Mouse (Mus musculus): ENCODE results near the gene Gpc6. TPM values are rescaled to one million over a fixed set of nuclear protein-coding genes. Genes with fewer than 3 reads are reported as not detected.

Gene Gpc6
- total and polyA plus RNA-seq, 3 experiments, result not detected

GRCm38 (mm10) chr14:117951686-117952085 is 1026.6 kb downstream of the Gpc6 start:
- DNase-seq (ENCODE audit: extremely low read depth), result peak; percentile 41
- TF ChIP-seq CTCF (conservative IDR thresholded peaks at IDR 0.05 in 1 of 2, IDR thresholded peaks at IDR 0.05 in 1 of 2; ENCODE audit: low read depth in 2 of 2, low read length in 2 of 2), result peak in 1 of 2 experiments; percentile 61; a peak in 2 of 4 replicates
- no peak for TF ChIP-seq ZC3H11A (IDR thresholded peaks at IDR 0.05; ENCODE audit: low read depth, low read length)
- TF ChIP-seq JUN (IDR thresholded peaks at IDR 0.05; ENCODE audit: insufficient read depth, low read depth, low read length), result no peak
- peak; percentile 22 for TF ChIP-seq RAD21 (IDR thresholded peaks at IDR 0.05; ENCODE audit: low read depth, low read length)
- TF ChIP-seq SMC3 (IDR thresholded peaks at IDR 0.05; ENCODE audit: low read depth, low read length), result peak; percentile 33; the same call in 1 of the 2 replicates
- Histone ChIP-seq H3K36me3 (replicated peaks in 1 of 2; ENCODE audit: control insufficient read depth in 1 of 2, insufficient read depth in 1 of 2, low read length in 1 of 2) (no peaks in the 10 kb centered on the region), H3K27me3 (replicated peaks) (no peaks in the 10 kb centered on the region), H3K4me1 (ENCODE audit: control insufficient read depth in 1 of 2, insufficient read depth in 2 of 2) (peaks cover 0 to 4% of the 10 kb centered on the region in 2 experiments; a peak in 2 of 4 replicates), H3K27ac (ENCODE audit: insufficient read depth, low read depth) (no peak overlapping the region), H3K79me2 (replicated peaks; ENCODE audit: control insufficient read depth, extremely low read depth, insufficient read depth, poor library complexity, severe bottlenecking) (no peaks in the 10 kb centered on the region), H3K9ac (ENCODE audit: insufficient read depth, low read depth) (no peak overlapping the region), H3K4me2 (ENCODE audit: insufficient read depth, low read depth, poor library complexity, severe bottlenecking) (peak overlapping the region; percentile 22; the same call in 1 of the 2 replicates), H3K9me3 (replicated peaks; ENCODE audit: low read length) (peaks cover 3% of the 10 kb centered on the region), H3K4me3 (replicated peaks in 1 of 3; ENCODE audit: low read depth in 2 of 3, low read length in 2 of 3, poor library complexity in 1 of 3) (no peak overlapping the region)
- dilution Hi-C loops (cut with MboI; ENCODE audit: extremely low pct_ligation_motif_present, extremely low pct_unique_long_range_greater_than_20kb, low sequenced_read_pairs) (no loop called here), in situ Hi-C loops (cut with MboI; ENCODE audit: low pct_ligation_motif_present, low pct_unique_long_range_greater_than_20kb, low sequenced_read_pairs) (no loop called here)

GRCm38 (mm10) chr14:117956051-117956450 is 1030.9 kb downstream of the Gpc6 start:
- no peaks in the 10 kb centered on the region for H3K36me3 ChIP-seq (replicated peaks in 1 of 2; ENCODE audit: control insufficient read depth in 1 of 2, insufficient read depth in 1 of 2, low read length in 1 of 2)
- no peak overlapping the region for H3K9ac ChIP-seq (ENCODE audit: insufficient read depth, low read depth)
- no peaks in the 10 kb centered on the region for H3K27me3 ChIP-seq (replicated peaks)
- peaks cover 0 to 2% of the 10 kb centered on the region in 2 experiments; a peak in 2 of 4 replicates for H3K4me1 ChIP-seq (ENCODE audit: control insufficient read depth in 1 of 2, insufficient read depth in 2 of 2)
- no peaks in the 10 kb centered on the region for H3K79me2 ChIP-seq (replicated peaks; ENCODE audit: control insufficient read depth, extremely low read depth, insufficient read depth, poor library complexity, severe bottlenecking)
- in situ Hi-C loops (cut with MboI; ENCODE audit: low pct_ligation_motif_present, low pct_unique_long_range_greater_than_20kb, low sequenced_read_pairs), result no loop called here
- TF ChIP-seq GABPA (IDR thresholded peaks at IDR 0.05; ENCODE audit: insufficient replicate concordance, low read depth, low read length) (no peak), ZC3H11A (IDR thresholded peaks at IDR 0.05; ENCODE audit: low read depth, low read length) (no peak), E2F4 (IDR thresholded peaks at IDR 0.05; ENCODE audit: insufficient replicate concordance, low read depth, low read length) (no peak), UBTF (IDR thresholded peaks at IDR 0.05; ENCODE audit: low read depth, low read length) (no peak), TBP (conservative IDR thresholded peaks at IDR 0.05; ENCODE audit: low read depth, low read length) (no peak), USF2 (conservative IDR thresholded peaks at IDR 0.05; ENCODE audit: low read depth, low read length) (no peak), PAX5 (IDR thresholded peaks at IDR 0.05; ENCODE audit: low read length) (no peak), MYC (IDR thresholded peaks at IDR 0.05; ENCODE audit: low read depth, low read length) (no peak), POLR2AphosphoS2 (IDR thresholded peaks at IDR 0.05; ENCODE audit: low read depth, low read length) (no peak), CTCF (conservative IDR thresholded peaks at IDR 0.05 in 1 of 2, IDR thresholded peaks at IDR 0.05 in 1 of 2; ENCODE audit: low read depth in 2 of 2, low read length in 2 of 2) (no peak), EP300 (IDR thresholded peaks at IDR 0.05; ENCODE audit: low read length) (no peak)
- no peaks in the 10 kb centered on the region for H3K9me3 ChIP-seq (replicated peaks; ENCODE audit: low read length)
- no peak for DNase-seq (ENCODE audit: extremely low read depth)
- no peak overlapping the region for H3K4me3 ChIP-seq (replicated peaks in 1 of 3; ENCODE audit: low read depth in 2 of 3, low read length in 2 of 3, poor library complexity in 1 of 3)
- dilution Hi-C loops (cut with MboI; ENCODE audit: extremely low pct_ligation_motif_present, extremely low pct_unique_long_range_greater_than_20kb, low sequenced_read_pairs), result no loop called here
- no peak overlapping the region for H3K27ac ChIP-seq (ENCODE audit: insufficient read depth, low read depth)
- H3K4me2 ChIP-seq (ENCODE audit: insufficient read depth, low read depth, poor library complexity, severe bottlenecking), result no peak overlapping the region

Data from CH12.LX (cell line).